Mouse (Mus musculus) heart, postnatal 36 days (tissue): Measurements from ENCODE around the gene 0610040J01Rik. TPM values are rescaled to one million over a fixed set of nuclear protein-coding genes. Genes with fewer than 3 reads are reported as not detected.
"Not testable (repeated sequence)": the region's sequence is repeated elsewhere in the genome, so short reads cannot be mapped to it uniquely, and the experiment has no call there.

ENCODE experiments used
- DNase-seq, 2 experiments: peaks; one replicate each; pipeline ENCODE4 v3.0.0; 2021 to 2022
- intact Hi-C: fragments of 180-260 bp; cut with DNase I; formaldehyde crosslinking; loops from one replicate; pipeline ENCODE4 v1.15.1; 2025
- total RNA-seq, 2 experiments: library from RNA; stranded (reverse); gene quantifications; 2 replicates each; pipeline ENCODE4 v1.2.3; 2021

The 0610040J01Rik gene
- total RNA-seq, 2 experiments from 2014 or later, result 2.1 to 2.7 TPM

GRCm38 (mm10) chr5:63891912-63892311, 79.7 kb downstream of the 0610040J01Rik start:
- DNase-seq, result no peak
- intact Hi-C loops, result no loop called here

- DNase-seq, intact Hi-C loops: not testable (repeated sequence)
Measured at GRCm38 (mm10) chr5:63897001-63897819, 85.0 kb downstream of the 0610040J01Rik start.

GRCm38 (mm10) chr5:63897820-63898110, 85.6 kb downstream of the 0610040J01Rik start:
- intact Hi-C loops, result no loop called here
- no peak for DNase-seq

DNA sequence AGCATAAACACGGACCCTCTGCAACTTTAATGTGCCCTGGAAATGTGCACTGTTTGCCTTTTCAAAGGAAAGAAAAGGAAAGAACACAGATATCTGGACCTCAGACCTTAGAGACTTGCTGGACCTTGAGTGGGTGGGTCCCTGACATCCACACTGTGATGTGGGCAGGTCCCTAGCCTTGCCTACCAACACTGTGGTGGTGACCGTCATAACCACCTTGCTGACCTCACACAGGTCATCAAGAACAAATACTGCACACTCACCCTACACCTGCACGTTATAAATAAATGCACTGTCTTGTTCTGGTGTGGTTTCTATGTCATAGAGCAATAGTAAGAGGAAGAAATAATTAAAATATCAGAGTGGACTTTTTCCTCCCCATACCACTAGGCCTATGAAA, 91.2 kb downstream of the 0610040J01Rik start:
- no peak for DNase-seq
- intact Hi-C loops, result no loop called here

DNA sequence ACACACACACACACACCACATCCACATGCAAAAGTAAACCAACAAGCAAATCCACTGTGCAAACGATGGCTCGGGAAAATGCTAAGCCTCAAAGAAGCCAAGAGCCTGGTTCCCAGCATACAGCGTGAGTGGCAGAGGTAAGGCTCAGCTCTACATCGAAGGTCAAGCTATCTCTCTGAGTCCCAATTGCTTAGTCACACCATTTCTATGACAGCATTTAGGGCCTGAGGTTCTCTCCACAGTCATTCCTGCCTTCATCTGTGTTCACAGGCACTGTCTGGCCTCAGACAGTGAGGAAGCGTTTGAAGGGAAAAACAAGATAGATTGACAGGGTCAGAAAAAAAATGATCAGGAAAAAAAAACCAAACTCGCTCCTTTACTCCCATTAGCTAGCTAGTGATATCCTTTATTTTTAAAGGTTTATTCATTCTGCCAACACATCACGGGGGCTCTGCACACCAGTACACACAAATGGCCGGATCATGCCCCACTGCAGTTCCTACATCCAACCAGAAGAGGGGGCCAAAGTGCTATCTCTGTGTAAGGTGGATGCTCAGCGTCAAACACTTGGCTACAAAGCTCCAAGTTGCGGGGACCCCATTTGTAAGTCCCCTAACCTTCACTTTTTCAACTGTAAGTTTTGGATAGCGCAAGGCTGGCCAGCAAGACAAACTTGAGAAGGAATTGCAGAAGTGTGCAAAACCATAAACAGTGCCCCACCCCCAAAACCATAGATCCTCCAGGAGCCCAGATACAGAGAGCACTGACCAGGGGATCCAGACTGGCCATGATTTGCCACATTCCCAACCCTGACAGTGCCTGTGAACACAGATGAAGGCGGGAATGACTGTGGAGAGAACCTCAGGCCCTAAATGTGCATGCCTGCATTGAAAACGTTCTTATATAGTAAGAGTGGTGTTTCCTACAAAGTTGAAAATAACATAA, 94.3 kb downstream of the 0610040J01Rik start:
- peak; percentile 69 to 85 for DNase-seq
- intact Hi-C loops, result loop anchor here (1.0 to 5.0 kb wide), 4 partner anchors 46 to 368 kb away; partner anchors contain the start of gene Rell1

GRCm38 (mm10) chr5:63907513-63907912, 95.3 kb downstream of the 0610040J01Rik start:
- no peak for DNase-seq
- intact Hi-C loops, result loop anchor here (2.0 to 5.0 kb wide), 3 partner anchors 45 to 367 kb away; partner anchors contain the start of gene Rell1

DNA sequence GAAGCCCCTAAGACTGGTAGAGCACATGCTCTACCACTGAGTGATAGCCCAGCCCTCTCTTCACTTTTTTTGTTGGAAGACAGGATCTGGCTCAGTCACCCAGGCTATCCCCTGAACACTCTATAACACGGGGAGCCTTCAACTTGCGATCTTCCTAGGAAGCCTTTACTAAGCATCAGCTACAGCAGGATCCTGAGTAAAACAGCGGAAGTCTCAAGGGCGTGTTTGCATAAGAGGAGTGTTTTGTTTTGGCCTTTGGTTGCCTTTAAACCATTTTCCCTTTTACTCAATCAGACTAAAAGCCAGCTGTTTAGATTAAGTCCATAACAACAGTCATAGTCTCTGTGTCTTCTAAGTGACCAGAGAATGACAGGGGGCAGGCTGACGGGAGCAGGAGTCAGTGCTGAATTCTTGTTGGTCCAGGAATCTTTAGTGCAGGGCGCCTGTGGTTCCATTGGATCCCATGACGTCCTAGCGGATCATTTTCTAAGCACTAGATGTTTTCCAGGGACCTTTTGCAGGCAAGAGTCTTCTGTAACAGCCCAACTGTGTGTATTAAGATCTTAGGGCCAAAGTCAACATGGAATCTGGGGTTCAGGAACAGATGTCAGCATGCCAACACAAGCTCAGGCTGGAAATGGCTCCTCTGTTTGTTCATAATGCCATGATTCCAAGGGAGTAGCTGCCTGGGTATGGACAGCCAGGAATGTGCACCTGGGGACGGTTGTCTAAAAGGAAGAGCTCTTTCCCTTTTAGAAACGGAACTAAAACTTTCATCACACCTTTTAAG, 98.2 kb downstream of the 0610040J01Rik start:
- intact Hi-C loops, result no loop called here
- DNase-seq, result no peak

- intact Hi-C loops, result no loop called here
- DNase-seq, result no peak
Measured at GRCm38 (mm10) chr5:63914896-63915295, 102.7 kb downstream of the 0610040J01Rik start.

- intact Hi-C loops, result no loop called here
- DNase-seq, result no peak
Measured at GRCm38 (mm10) chr5:63916457-63917139, 104.4 kb downstream of the 0610040J01Rik start.

DNA sequence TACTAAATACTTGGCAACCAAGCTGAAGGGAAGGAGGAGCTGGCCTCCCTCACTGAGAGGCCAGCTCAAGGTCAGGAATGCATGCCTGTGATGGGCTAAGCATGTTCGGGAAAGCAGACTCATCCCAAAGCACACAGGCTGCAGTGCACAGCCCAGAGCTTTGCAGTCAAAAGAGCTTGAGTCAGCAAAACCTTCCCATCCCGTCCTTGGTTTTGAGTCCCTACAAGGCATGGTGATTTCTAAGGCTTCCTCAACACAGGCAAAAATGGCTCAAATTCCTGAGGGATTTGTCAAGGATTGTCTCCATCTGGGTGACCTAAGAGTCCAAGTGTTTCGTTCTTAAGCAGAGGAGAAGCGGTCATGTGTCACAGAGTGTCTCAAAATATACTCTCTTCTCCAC, 106.0 kb downstream of the 0610040J01Rik start:
- DNase-seq, result no peak
- intact Hi-C loops, result no loop called here

- intact Hi-C loops, result loop anchor here (2.0 kb wide), 1 partner anchor 27 kb away; no protein-coding TSS in a partner anchor
- no peak for DNase-seq
Measured at GRCm38 (mm10) chr5:63923305-63924025, 111.3 kb downstream of the 0610040J01Rik start.

DNA sequence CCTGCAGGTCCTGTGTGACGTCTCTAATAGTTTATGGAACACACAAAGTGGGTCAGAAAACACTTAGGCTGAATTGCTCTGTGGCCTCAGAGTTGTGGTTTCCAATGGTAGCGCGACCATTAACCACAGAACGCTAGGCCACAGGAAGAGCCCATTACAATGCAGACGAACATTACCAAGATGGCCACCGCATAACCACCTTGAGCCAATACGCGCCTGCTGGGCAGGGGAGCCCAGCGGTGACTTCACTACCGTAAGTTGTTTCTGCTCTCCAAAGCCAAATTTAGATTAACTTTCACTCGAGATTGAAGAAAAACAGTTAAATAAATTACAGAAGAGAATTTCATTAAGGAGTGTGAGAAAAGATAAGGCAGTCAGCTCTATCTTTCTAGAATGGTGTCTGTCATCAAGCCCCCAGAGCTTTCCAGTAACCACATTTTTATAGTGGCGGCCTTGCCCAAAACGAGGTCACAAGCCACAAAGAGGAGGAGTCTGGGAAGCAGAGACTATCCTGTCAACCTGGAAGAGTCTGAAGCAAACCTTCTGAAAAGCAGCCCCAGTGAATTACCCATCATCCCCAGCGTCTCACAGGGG, 113.0 kb downstream of the 0610040J01Rik start:
- DNase-seq, result no peak
- intact Hi-C loops, result loop anchor here (2.0 kb wide), 1 partner anchor 26 kb away; no protein-coding TSS in a partner anchor

- DNase-seq, result no peak
- intact Hi-C loops, result no loop called here
Measured at GRCm38 (mm10) chr5:63930824-63931358, 118.7 kb downstream of the 0610040J01Rik start.

DNA sequence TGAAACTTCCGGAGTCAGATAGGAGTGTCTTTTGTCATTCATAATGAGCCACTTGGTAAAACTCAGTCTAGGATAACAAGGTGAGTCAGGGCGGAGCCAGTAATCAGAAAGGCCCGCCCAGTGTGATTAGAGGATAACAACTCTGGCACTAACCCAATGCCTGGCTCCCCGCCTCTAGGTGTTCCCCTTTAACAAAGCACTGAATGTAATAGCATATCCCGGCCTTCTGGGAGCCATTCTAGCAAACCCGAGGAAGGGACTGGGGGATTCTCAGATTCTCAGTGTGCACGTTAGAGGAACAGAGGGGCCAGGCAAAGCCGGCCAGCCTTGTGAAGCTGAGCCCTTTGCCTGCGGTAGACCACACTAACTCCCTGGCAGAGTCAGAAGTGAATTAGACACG, 120.7 kb downstream of the 0610040J01Rik start:
- intact Hi-C loops, result no loop called here
- DNase-seq, result no peak

DNA sequence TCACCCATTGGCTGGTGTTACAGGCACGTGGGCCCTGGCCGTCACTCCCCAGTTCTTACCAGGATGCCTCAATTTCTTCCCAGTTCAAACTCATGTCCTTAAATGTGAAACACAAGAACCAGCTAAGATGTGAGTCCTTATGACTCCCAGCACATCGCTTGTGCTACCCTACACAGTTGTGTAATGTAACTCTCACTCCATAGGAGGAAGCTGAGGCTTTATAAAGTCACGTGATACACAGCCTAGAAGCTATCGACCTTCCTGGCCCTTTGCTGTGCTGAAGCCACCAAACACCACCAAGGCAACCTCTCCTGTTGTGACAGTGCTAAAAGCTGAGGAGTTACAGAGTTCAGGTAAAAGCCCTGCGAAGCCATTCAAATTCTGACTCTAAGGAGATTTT, 123.4 kb downstream of the 0610040J01Rik start:
- DNase-seq, result no peak
- intact Hi-C loops, result no loop called here

GRCm38 (mm10) chr5:63936740-63937139, 124.6 kb downstream of the 0610040J01Rik start:
- intact Hi-C loops, result no loop called here
- no peak for DNase-seq

DNA sequence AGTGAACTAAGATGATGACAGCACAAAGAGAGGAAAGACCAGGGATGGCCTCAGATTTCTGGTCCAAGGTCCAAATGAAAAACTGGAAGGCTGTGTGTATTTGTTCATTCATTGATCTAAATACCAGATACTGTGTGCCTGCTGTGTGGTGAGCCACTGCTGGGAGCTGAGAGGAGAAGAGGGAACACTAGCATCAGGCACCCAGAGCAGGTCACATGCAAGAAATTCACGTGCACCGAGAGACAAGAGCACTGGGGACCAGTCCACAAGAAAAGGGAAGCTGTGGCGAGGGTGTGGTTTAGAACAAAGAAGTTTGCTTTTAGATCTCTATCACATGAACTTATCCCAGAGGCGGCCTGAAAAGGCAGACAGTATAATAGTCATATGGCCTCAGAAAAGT, 126.4 kb downstream of the 0610040J01Rik start:
- intact Hi-C loops, result no loop called here
- peak in 1 of 2 experiments; percentile 25 for DNase-seq

GRCm38 (mm10) chr5:63941891-63942290, 129.7 kb downstream of the 0610040J01Rik start:
- intact Hi-C loops, result no loop called here
- no peak for DNase-seq

GRCm38 (mm10) chr5:63943291-63943690, 131.1 kb downstream of the 0610040J01Rik start:
- intact Hi-C loops, result no loop called here
- no peak for DNase-seq
